Mouse (Mus musculus) stomach, postnatal 0 days (tissue): Measurements from ENCODE around the gene Trib3. TPM values are rescaled to one million over a fixed set of nuclear protein-coding genes. Genes with fewer than 3 reads are reported as not detected.
A peak's percentile ranks its signal among the peaks of the same experiment; 100 is the strongest.
"Not testable (repeated sequence)": the region's sequence is repeated elsewhere in the genome, so short reads cannot be mapped to it uniquely, and the experiment has no call there.

Experiments used
- ATAC-seq: fragments of 200-750 bp; cut with Nextera tagmentation; 2 replicates; pipeline ENCODE4 v1.8.0; 2017; ENCODE audit not compliant: low FRiP score, low TSS enrichment
- DNase-seq: peaks from one replicate; pipeline ENCODE4 v3.0.0-alpha.2; 2016; ENCODE audit warnings: low spot score
- H3K27ac ChIP-seq: fragments of 300-500 bp; sonication (generic); replicated peaks from 2 replicates; pipeline ENCODE4 v1.5.1; 2014; ENCODE audit warnings: mild to moderate bottlenecking, control low read depth
- H3K27me3 ChIP-seq: fragments of 300-500 bp; sonication (generic); 2 replicates; pipeline ENCODE4 v1.6.1; 2014; ENCODE audit warnings: low read length; ENCODE audit not compliant: control insufficient read depth, insufficient read depth
- H3K36me3 ChIP-seq: fragments of 300-500 bp; sonication (generic); 2 replicates; pipeline ENCODE4 v1.6.1; 2014; ENCODE audit warnings: low read length, mixed read lengths; ENCODE audit not compliant: control insufficient read depth, insufficient read depth
- H3K4me1 ChIP-seq: fragments of 300-500 bp; sonication (generic); replicated peaks from 2 replicates; pipeline ENCODE4 v1.6.1; 2014; ENCODE audit warnings: antibody characterized with exemption; ENCODE audit not compliant: control insufficient read depth, insufficient read depth
- H3K4me2 ChIP-seq: fragments of 300-500 bp; sonication (generic); replicated peaks from 2 replicates; pipeline ENCODE4 v1.6.1; 2014; ENCODE audit warnings: low read depth, mild to moderate bottlenecking, control low read depth, moderate library complexity
- H3K4me3 ChIP-seq: fragments of 300-500 bp; sonication (generic); 2 replicates; pipeline ENCODE4 v1.5.1; 2014; ENCODE audit warnings: low read depth, low read length, control low read depth
- H3K9ac ChIP-seq: fragments of 300-500 bp; sonication (generic); 2 replicates; pipeline ENCODE4 v1.6.1; 2014; ENCODE audit warnings: mild to moderate bottlenecking, low read length, control low read depth, mixed read lengths
- H3K9me3 ChIP-seq: fragments of 300-500 bp; sonication (generic); 2 replicates; pipeline ENCODE4 v1.6.1; 2016; ENCODE audit warnings: low read length; ENCODE audit not compliant: control insufficient read depth
- CTCF ChIP-seq: IDR thresholded peaks from 2 replicates; pipeline ENCODE4 v1.5.1; 2016; ENCODE audit warnings: antibody characterized with exemption, low read depth, mild to moderate bottlenecking, moderate library complexity
- EP300 ChIP-seq: optimal IDR thresholded peaks from 2 replicates; pipeline ENCODE3; 2016; ENCODE audit warnings: antibody characterized with exemption
- WGBS: fragments of 180-500 bp; shearing (Covaris S2); extraction: QIAGEN DNeasy Blood & Tissue Kit; methylation state at CpG from one replicate; pipeline ENCODE4 v1.1.7; 2014; 5-methylcytosine and 5-hydroxymethylcytosine counted together
- polyA plus RNA-seq: library from polyadenylated mRNA; unstranded; fragments of >200 nt; fragmentation: Nextera tagmentation; extraction: Ambion mirVana; gene quantifications from 2 replicates; pipeline ENCODE4 v1.2.1, GENCODE M21; 2015

Trib3 gene
- polyA plus RNA-seq, 1 experiment from 2014 or later: 2.9 TPM

GRCm38 (mm10) chr2:152294541-152294940, 49.3 kb downstream of the Trib3 start:
- Histone ChIP-seq H3K27me3 (no peaks in the 10 kb centered on the region), H3K9me3 (no peaks in the 10 kb centered on the region), H3K4me1 (0 out of 2 replicates have a peak, but pooled peaks cover 4% of the 10 kb centered on the region), H3K9ac (peak overlapping the region; percentile 96), H3K4me2 (peak overlapping the region; percentile 75), H3K4me3 (peak overlapping the region; percentile 91), H3K27ac (no peak overlapping the region), H3K36me3 (no peaks in the 10 kb centered on the region)
- WGBS: 30% methylated on average over 5 of the region's 5 CpGs
- no peak for TF ChIP-seq CTCF
- no peak for TF ChIP-seq EP300
- ATAC-seq (no peak; the same call in 1 of the 2 replicates), DNase-seq (no peak)

GRCm38 (mm10) chr2:152293727-152294475, 49.9 kb downstream of the Trib3 start, which contains the start of gene Tbc1d20:
TSS of gene Tbc1d20 (plus strand) at chr2:152293828.
- peak; percentile 97 for ATAC-seq

GRCm38 (mm10) chr2:152293179-152293726, 50.6 kb downstream of the Trib3 start:
- Histone ChIP-seq H3K4me1 (0 out of 2 replicates have a peak, but pooled peaks cover 4% of the 10 kb centered on the region), H3K27ac (no peak overlapping the region), H3K36me3 (no peaks in the 10 kb centered on the region), H3K27me3 (no peaks in the 10 kb centered on the region), H3K9me3 (no peaks in the 10 kb centered on the region), H3K9ac (peak overlapping the region; percentile 96), H3K4me2 (peak overlapping the region; percentile 75), H3K4me3 (peak overlapping the region; percentile 91)
- DNase-seq: no peak
- peak; percentile 63 for ATAC-seq
- 1% methylated on average over 15 of the region's 15 CpGs for WGBS
- no peak for TF ChIP-seq CTCF
- TF ChIP-seq EP300: no peak

More at GRCm38 (mm10) chr2:152293727-152294475, 49.9 kb downstream of the Trib3 start, which contains the start of gene Tbc1d20:
- no peaks in the 10 kb centered on the region for H3K9me3 ChIP-seq
- H3K36me3 ChIP-seq: no peaks in the 10 kb centered on the region
- under 1% methylated on average over 70 of the region's 70 CpGs for WGBS
- TF ChIP-seq EP300: no peak
- TF ChIP-seq CTCF: no peak
- H3K27ac ChIP-seq: peak within 1 kb of the TSS; percentile 94
- peak within 1 kb of the TSS; percentile 91 for H3K4me3 ChIP-seq
- peak within 1 kb of the TSS; percentile 96 for H3K9ac ChIP-seq
- peak within 1 kb of the TSS; percentile 75 for H3K4me2 ChIP-seq
- peak; percentile 92 for DNase-seq
- no peaks in the 10 kb centered on the region for H3K27me3 ChIP-seq
- 0 out of 2 replicates have a peak, but pooled peaks cover 4% of the 10 kb centered on the region for H3K4me1 ChIP-seq

GRCm38 (mm10) chr2:152292475-152292874, 51.4 kb downstream of the Trib3 start:
- WGBS: 66% methylated on average over 2 of the region's 2 CpGs
- Histone ChIP-seq H3K4me3 (no peak overlapping the region), H3K36me3 (no peaks in the 10 kb centered on the region), H3K27ac (no peak overlapping the region), H3K27me3 (no peaks in the 10 kb centered on the region), H3K9me3 (no peaks in the 10 kb centered on the region), H3K4me2 (no peak overlapping the region), H3K9ac (no peak overlapping the region), H3K4me1 (0 out of 2 replicates have a peak, but pooled peaks cover 4% of the 10 kb centered on the region)
- no peak for TF ChIP-seq EP300
- TF ChIP-seq CTCF: no peak
- DNase-seq: no peak
- ATAC-seq: no peak

GRCm38 (mm10) chr2:152289623-152290022, 54.2 kb downstream of the Trib3 start:
- H3K9me3 ChIP-seq, H3K4me3 ChIP-seq, DNase-seq, H3K4me2 ChIP-seq, H3K36me3 ChIP-seq, ATAC-seq, H3K9ac ChIP-seq, H3K27ac ChIP-seq, H3K4me1 ChIP-seq, H3K27me3 ChIP-seq: not testable (repeated sequence)
- WGBS: 39% methylated on average over 1 of the region's 2 CpGs

GRCm38 (mm10) chr2:152288046-152288445, 55.8 kb downstream of the Trib3 start:
- H3K27me3 ChIP-seq: no peaks in the 10 kb centered on the region
- WGBS: 72% methylated on average over 8 of the region's 8 CpGs
- H3K4me1 ChIP-seq: no peaks in the 10 kb centered on the region
- H3K9me3 ChIP-seq: no peaks in the 10 kb centered on the region
- no peak for DNase-seq
- no peak overlapping the region for H3K4me2 ChIP-seq
- ATAC-seq: no peak
- H3K27ac ChIP-seq: no peak overlapping the region
- H3K9ac ChIP-seq: no peak overlapping the region
- no peak for TF ChIP-seq EP300
- TF ChIP-seq CTCF: no peak
- H3K36me3 ChIP-seq: peaks cover 4% of the 10 kb centered on the region
- no peak overlapping the region for H3K4me3 ChIP-seq
